Mouse (Mus musculus) liver, postnatal 0 days (tissue): ENCODE data around the gene Fut4. TPM values are rescaled to one million over a fixed set of nuclear protein-coding genes. Genes with fewer than 3 reads are reported as not detected.

Source experiments
- ATAC-seq: fragments of 200-750 bp; cut with Nextera tagmentation; 2 replicates; pipeline ENCODE4 v1.8.0; 2017; ENCODE audit warnings: mild to moderate bottlenecking, moderate library complexity
- DNase-seq: peaks from one replicate; pipeline ENCODE4 v3.0.0-alpha.2; 2016
- H3K27ac ChIP-seq: fragments of 300-500 bp; sonication (generic); 2 replicates; pipeline ENCODE4 v1.5.1; 2014; ENCODE audit warnings: antibody characterized with exemption, moderate library complexity, mild to moderate bottlenecking, low read depth
- H3K27me3 ChIP-seq: fragments of 300-500 bp; sonication (generic); 2 replicates; pipeline ENCODE4 v1.6.1; 2014; ENCODE audit warnings: low read length, control low read depth, mixed read lengths; ENCODE audit not compliant: insufficient read depth
- H3K36me3 ChIP-seq: fragments of 300-500 bp; sonication (generic); replicated peaks from 2 replicates; pipeline ENCODE4 v1.6.1; 2014; ENCODE audit warnings: mild to moderate bottlenecking, control low read depth, low read length, moderate library complexity, mixed read lengths; ENCODE audit not compliant: insufficient read depth
- H3K4me1 ChIP-seq: fragments of 300-500 bp; sonication (generic); 2 replicates; pipeline ENCODE4 v1.6.1; 2014; ENCODE audit warnings: antibody characterized with exemption, mild to moderate bottlenecking, control low read depth; ENCODE audit not compliant: insufficient read depth
- H3K4me2 ChIP-seq: fragments of 300-500 bp; sonication (generic); 2 replicates; pipeline ENCODE4 v1.6.1; 2014; ENCODE audit warnings: low read depth, mild to moderate bottlenecking, low read length, moderate library complexity, mixed read lengths
- H3K4me3 ChIP-seq: fragments of 300-500 bp; sonication (generic); 2 replicates; pipeline ENCODE4 v1.5.1; 2014; ENCODE audit warnings: low read depth, low read length
- H3K9ac ChIP-seq: fragments of 300-500 bp; sonication (generic); replicated peaks from 2 replicates; pipeline ENCODE4 v1.6.1; 2014; ENCODE audit warnings: mild to moderate bottlenecking, moderate library complexity
- H3K9me3 ChIP-seq: fragments of 300-500 bp; sonication (generic); 2 replicates; pipeline ENCODE4 v1.6.1; 2016; ENCODE audit warnings: mild to moderate bottlenecking, control low read depth, low read length, mixed read lengths
- CTCF ChIP-seq: sonication (generic); IDR thresholded peaks from 2 replicates; pipeline ENCODE4 v1.5.1; 2016; ENCODE audit warnings: antibody characterized with exemption, low read depth
- EP300 ChIP-seq: IDR thresholded peaks from 2 replicates; pipeline ENCODE4 v1.6.1; 2016; ENCODE audit warnings: antibody characterized with exemption, low read depth, mild to moderate bottlenecking
- WGBS: fragments of 180-500 bp; shearing (Covaris S2); extraction: QIAGEN DNeasy Blood & Tissue Kit; methylation state at CpG from one replicate; pipeline ENCODE4 v1.1.7; 2014; ENCODE audit not compliant: insufficient replicate concordance; 5-methylcytosine and 5-hydroxymethylcytosine counted together
- polyA plus RNA-seq: library from polyadenylated mRNA; unstranded; fragments of >200 nt; fragmentation: Nextera tagmentation; extraction: Ambion mirVana; gene quantifications from 2 replicates; pipeline ENCODE4 v1.2.1, GENCODE M21; 2015

Fut4 gene
- polyA plus RNA-seq, 1 experiment from 2014 or later = 0.32 TPM

DNA sequence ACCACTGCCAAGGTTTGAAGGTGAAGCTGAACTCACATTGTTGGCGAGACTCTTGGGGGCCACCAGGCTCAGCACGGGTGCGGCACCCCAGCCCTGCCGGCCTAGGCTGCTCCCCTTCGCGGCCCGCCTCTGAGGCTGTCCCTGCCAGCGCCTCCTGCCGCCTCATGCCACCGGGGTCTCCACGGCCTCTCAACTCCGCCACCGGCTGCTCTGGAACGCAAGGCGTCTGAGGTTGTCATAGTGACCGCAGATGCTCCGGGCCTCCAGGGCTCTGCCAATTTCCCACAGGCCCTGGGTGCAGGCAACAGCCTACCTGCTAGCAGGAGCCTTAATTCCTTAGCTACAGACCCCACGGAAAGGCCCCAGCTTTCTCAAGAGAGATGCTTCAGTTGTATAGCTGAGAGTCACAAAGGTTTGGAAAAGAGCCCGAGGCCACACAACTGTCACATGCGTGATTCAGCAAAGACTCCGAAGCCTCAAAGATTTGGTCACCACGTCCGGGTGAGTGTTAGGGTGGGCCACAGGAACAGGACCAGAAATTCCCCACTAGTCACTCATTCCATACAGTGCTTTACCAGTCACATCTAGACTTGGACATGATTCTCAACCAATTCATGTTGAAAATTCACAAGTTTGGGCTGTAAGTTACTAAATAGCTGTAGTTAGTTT lies 18.7 kb upstream of the Fut4 start, which contains the start of gene 1700012B09Rik:
TSS of gene 1700012B09Rik (minus strand) at position 228 of the 669 bp plus-strand sequence.
- ATAC-seq (no peak), DNase-seq (no peak)
- Histone ChIP-seq H3K4me2 (no peak within 1 kb of the TSS), H3K9ac (no peak within 1 kb of the TSS), H3K4me1 (no peaks in the 10 kb centered on the region), H3K27ac (no peak within 1 kb of the TSS), H3K36me3 (no peaks in the 10 kb centered on the region), H3K9me3 (no peaks in the 10 kb centered on the region), H3K27me3 (peaks cover 3% of the 10 kb centered on the region; the same call in 1 of the 2 replicates), H3K4me3 (no peak within 1 kb of the TSS)
- 27% methylated on average over 23 of the region's 23 CpGs for WGBS
- TF ChIP-seq CTCF (no peak), EP300 (no peak)

- no peaks in the 10 kb centered on the region for H3K36me3 ChIP-seq
- no peak overlapping the region for H3K4me2 ChIP-seq
- no peaks in the 10 kb centered on the region for H3K9me3 ChIP-seq
- H3K9ac ChIP-seq = no peak overlapping the region
- no peak overlapping the region for H3K27ac ChIP-seq
- TF ChIP-seq EP300 (no peak), CTCF (no peak)
- 64% methylated on average over 5 of the region's 6 CpGs for WGBS
- no peaks in the 10 kb centered on the region for H3K4me1 ChIP-seq
- H3K4me3 ChIP-seq = no peak overlapping the region
- H3K27me3 ChIP-seq = peaks cover 3% of the 10 kb centered on the region; the same call in 1 of the 2 replicates
- no peak for ATAC-seq
- DNase-seq = no peak
These were observed 17.6 kb upstream of the Fut4 start for GRCm38 (mm10) chr9:14769811-14770210.

DNA sequence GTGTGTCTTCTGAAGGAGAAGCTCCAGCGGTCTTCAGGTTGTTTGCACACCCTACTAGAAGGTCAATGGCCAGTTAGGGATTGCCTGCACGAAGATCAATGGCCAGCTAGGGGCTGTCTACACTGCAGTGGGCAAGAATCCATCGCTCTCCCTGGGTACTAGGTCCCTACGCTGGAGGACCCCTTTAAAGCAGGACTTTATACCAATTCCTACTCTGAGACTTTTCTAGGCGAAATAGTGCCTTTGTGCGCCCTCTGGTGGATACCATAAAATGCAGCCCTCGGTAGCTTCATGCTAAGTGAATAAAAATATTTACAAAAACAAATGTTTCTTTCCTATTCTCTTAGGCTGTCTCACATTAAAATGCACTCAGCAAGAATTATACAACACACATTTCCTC lies 12.6 kb upstream of the Fut4 start:
- H3K36me3 ChIP-seq = no peaks in the 10 kb centered on the region
- H3K27ac ChIP-seq = no peak overlapping the region
- no peak overlapping the region for H3K9ac ChIP-seq
- no peaks in the 10 kb centered on the region for H3K9me3 ChIP-seq
- DNase-seq = peak; percentile 41
- no peak overlapping the region for H3K4me3 ChIP-seq
- H3K4me1 ChIP-seq = no peaks in the 10 kb centered on the region
- no peak for ATAC-seq
- WGBS = 20% methylated on average over 7 of the region's 7 CpGs
- no peak overlapping the region for H3K4me2 ChIP-seq
- peaks cover 3% of the 10 kb centered on the region; the same call in 1 of the 2 replicates for H3K27me3 ChIP-seq
- TF ChIP-seq CTCF (peak; percentile 72), EP300 (no peak)

DNA sequence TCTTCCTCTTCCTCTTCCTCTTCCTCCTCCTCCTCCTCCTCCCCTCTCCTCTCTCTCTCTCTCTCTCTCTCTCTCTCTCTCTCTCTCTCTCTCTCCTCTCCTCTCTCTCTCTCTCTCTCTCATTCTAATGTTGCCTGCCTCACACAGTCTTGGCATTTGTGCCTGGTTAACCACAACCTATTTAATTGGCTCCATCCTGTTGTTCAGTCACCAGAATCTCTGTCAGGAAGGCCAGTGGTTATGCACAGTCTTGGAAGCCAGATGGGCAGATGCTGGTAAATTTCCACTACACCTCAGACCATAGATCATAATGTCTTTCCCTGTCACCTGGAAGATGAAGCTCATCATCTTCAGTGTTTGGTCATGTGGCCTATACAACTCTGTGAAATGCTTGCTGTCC lies 7.1 kb upstream of the Fut4 start:
- Histone ChIP-seq H3K9me3 (no peaks in the 10 kb centered on the region), H3K4me1 (no peaks in the 10 kb centered on the region), H3K27me3 (no peaks in the 10 kb centered on the region), H3K27ac (no peak overlapping the region), H3K4me3 (no peak overlapping the region), H3K36me3 (no peaks in the 10 kb centered on the region), H3K4me2 (no peak overlapping the region), H3K9ac (no peak overlapping the region)
- no peak for TF ChIP-seq EP300
- TF ChIP-seq CTCF = no peak
- DNase-seq (no peak), ATAC-seq (no peak)

DNA sequence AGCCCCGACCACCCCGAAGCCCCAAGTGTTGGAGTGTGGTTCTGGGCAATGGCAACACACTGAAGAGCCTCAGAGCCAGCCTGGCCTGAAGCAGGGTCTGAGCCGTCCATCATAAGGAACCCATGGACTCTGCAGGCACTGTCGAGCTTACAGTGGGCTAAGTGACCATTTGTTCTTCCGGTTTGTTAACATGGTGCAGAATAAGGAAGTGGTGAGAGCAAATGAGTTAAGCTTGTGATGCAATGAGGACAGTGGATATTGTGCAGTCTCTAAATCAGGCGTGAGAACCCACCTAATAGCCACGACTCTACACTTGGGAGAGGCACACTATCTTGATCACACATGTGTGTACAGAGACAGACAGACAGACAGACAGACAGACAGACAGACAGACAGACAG lies 6.4 kb upstream of the Fut4 start:
- Histone ChIP-seq H3K9me3 (no peaks in the 10 kb centered on the region), H3K4me3 (no peak overlapping the region), H3K36me3 (no peaks in the 10 kb centered on the region), H3K9ac (no peak overlapping the region), H3K27ac (no peak overlapping the region), H3K4me1 (no peaks in the 10 kb centered on the region; the same call in 1 of the 2 replicates), H3K4me2 (no peak overlapping the region), H3K27me3 (no peaks in the 10 kb centered on the region)
- TF ChIP-seq EP300 (no peak), CTCF (no peak)
- ATAC-seq (peak; percentile 66), DNase-seq (no peak)
- WGBS = 38% methylated on average over 7 of the region's 7 CpGs

GRCm38 (mm10) chr9:14754469-14754868 lies 2.3 kb upstream of the Fut4 start:
- Histone ChIP-seq H3K27ac (no peak overlapping the region), H3K4me2 (no peak overlapping the region), H3K9me3 (no peaks in the 10 kb centered on the region), H3K27me3 (0 out of 2 replicates have a peak, but pooled peaks cover 8% of the 10 kb centered on the region), H3K9ac (no peak overlapping the region), H3K4me3 (no peak overlapping the region), H3K4me1 (peaks cover 10% of the 10 kb centered on the region), H3K36me3 (no peaks in the 10 kb centered on the region)
- DNase-seq (no peak), ATAC-seq (no peak)
- no peak for TF ChIP-seq EP300
- TF ChIP-seq CTCF = no peak
- 68% methylated on average over 3 of the region's 3 CpGs for WGBS

DNA sequence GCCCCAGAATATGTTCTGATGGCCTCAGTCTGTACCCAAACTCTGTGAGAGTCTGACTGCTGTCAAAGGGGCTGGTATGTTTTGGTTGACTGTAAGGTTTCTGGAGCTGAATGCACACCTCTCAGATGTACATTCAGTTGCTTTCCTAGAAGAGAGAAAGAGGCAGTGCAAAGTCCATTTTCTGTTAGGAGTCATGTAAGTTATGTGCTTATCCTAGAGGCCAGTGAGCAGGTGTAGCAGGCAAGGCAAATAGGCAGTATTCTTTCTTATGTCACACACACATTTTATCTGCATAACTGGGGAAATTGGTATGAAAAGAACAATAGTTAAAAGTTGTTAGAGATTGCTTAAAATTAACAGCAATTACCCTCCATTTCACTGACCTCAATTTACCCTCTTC lies 1.8 kb upstream of the Fut4 start:
- Histone ChIP-seq H3K27ac (no peak overlapping the region), H3K4me3 (no peak overlapping the region), H3K9me3 (no peaks in the 10 kb centered on the region), H3K9ac (no peak overlapping the region), H3K4me1 (peaks cover 10% of the 10 kb centered on the region), H3K36me3 (no peaks in the 10 kb centered on the region), H3K4me2 (no peak overlapping the region), H3K27me3 (0 out of 2 replicates have a peak, but pooled peaks cover 8% of the 10 kb centered on the region)
- ATAC-seq (no peak), DNase-seq (no peak)
- TF ChIP-seq CTCF (no peak), EP300 (no peak)
